Mouse (Mus musculus): ENCODE measurements around the gene Ssbp4.
"Not testable (repeated sequence)": the region's sequence is repeated elsewhere in the genome, so short reads cannot be mapped to it uniquely, and the experiment has no call there.

Ssbp4 gene

GRCm38 (mm10) chr8:70591569-70591968, 17.1 kb downstream of the Ssbp4 start:
- peak; percentile 76 for DNase-seq (ENCODE audit: low read depth, low spot score)

- not testable (repeated sequence) for DNase-seq (ENCODE audit: low read depth, low spot score)
These were observed 20.7 kb downstream of the Ssbp4 start for GRCm38 (mm10) chr8:70587955-70588354.

GRCm38 (mm10) chr8:70585258-70585652, 23.4 kb downstream of the Ssbp4 start:
- DNase-seq (ENCODE audit: low read depth, low spot score), result peak; percentile 76

- DNase-seq (ENCODE audit: low read depth, low spot score), result no peak
These were observed 23.9 kb downstream of the Ssbp4 start for GRCm38 (mm10) chr8:70584606-70585257.

GRCm38 (mm10) chr8:70583476-70584387, 24.9 kb downstream of the Ssbp4 start:
- peak; percentile 86 for DNase-seq (ENCODE audit: low read depth, low spot score)

- no peak for DNase-seq (ENCODE audit: low read depth, low spot score)
These were observed 31.5 kb downstream of the Ssbp4 start for GRCm38 (mm10) chr8:70577207-70577606.

- DNase-seq (ENCODE audit: low read depth, low spot score), result peak; percentile 76
These were observed 33.8 kb downstream of the Ssbp4 start for GRCm38 (mm10) chr8:70574915-70575314.

GRCm38 (mm10) chr8:70574302-70574701, 34.4 kb downstream of the Ssbp4 start:
- DNase-seq (ENCODE audit: low read depth, low spot score), result no peak

- DNase-seq (ENCODE audit: low read depth, low spot score), result peak; percentile 78
These were observed 37.7 kb downstream of the Ssbp4 start for GRCm38 (mm10) chr8:70570990-70571389.

GRCm38 (mm10) chr8:70570360-70570759, 38.3 kb downstream of the Ssbp4 start:
- no peak for DNase-seq (ENCODE audit: low read depth, low spot score)

- peak; percentile 42 for DNase-seq (ENCODE audit: low read depth, low spot score)
These were observed 43.1 kb downstream of the Ssbp4 start for GRCm38 (mm10) chr8:70565561-70565960.

GRCm38 (mm10) chr8:70564696-70565235, 43.9 kb downstream of the Ssbp4 start:
- DNase-seq (ENCODE audit: low read depth, low spot score), result no peak

- DNase-seq (ENCODE audit: low read depth, low spot score), result no peak
These were observed 44.8 kb downstream of the Ssbp4 start for GRCm38 (mm10) chr8:70563763-70564387.

GRCm38 (mm10) chr8:70562802-70563201, 45.9 kb downstream of the Ssbp4 start:
- no peak for DNase-seq (ENCODE audit: low read depth, low spot score)

- peak; percentile 91 for DNase-seq (ENCODE audit: low read depth, low spot score)
These were observed 46.7 kb downstream of the Ssbp4 start for GRCm38 (mm10) chr8:70561809-70562535.

- DNase-seq (ENCODE audit: low read depth, low spot score), result no peak
These were observed 47.3 kb downstream of the Ssbp4 start for GRCm38 (mm10) chr8:70561357-70561756.

GRCm38 (mm10) chr8:70560564-70560963, 48.1 kb downstream of the Ssbp4 start:
- no peak for DNase-seq (ENCODE audit: low read depth, low spot score)

GRCm38 (mm10) chr8:70560096-70560495, 48.6 kb downstream of the Ssbp4 start:
- DNase-seq (ENCODE audit: low read depth, low spot score), result peak; percentile 74

GRCm38 (mm10) chr8:70558983-70559382, 49.7 kb downstream of the Ssbp4 start:
- no peak for DNase-seq (ENCODE audit: low read depth, low spot score)

GRCm38 (mm10) chr8:70558334-70558733, 50.3 kb downstream of the Ssbp4 start:
- DNase-seq (ENCODE audit: low read depth, low spot score), result no peak

- no peak for DNase-seq (ENCODE audit: low read depth, low spot score)
These were observed 53.5 kb downstream of the Ssbp4 start for GRCm38 (mm10) chr8:70555079-70555747.

Measured in brain, adult 2 months (tissue).